Mouse (Mus musculus): ENCODE measurements around the gene Obsl1. TPM values are rescaled to one million over a fixed set of nuclear protein-coding genes. Genes with fewer than 3 reads are reported as not detected.
A peak's percentile ranks its signal among the peaks of the same experiment; 100 is the strongest.

Gene Obsl1
- polyA plus RNA-seq, 1 experiment from 2014 or later, result 62.3 TPM

DNA sequence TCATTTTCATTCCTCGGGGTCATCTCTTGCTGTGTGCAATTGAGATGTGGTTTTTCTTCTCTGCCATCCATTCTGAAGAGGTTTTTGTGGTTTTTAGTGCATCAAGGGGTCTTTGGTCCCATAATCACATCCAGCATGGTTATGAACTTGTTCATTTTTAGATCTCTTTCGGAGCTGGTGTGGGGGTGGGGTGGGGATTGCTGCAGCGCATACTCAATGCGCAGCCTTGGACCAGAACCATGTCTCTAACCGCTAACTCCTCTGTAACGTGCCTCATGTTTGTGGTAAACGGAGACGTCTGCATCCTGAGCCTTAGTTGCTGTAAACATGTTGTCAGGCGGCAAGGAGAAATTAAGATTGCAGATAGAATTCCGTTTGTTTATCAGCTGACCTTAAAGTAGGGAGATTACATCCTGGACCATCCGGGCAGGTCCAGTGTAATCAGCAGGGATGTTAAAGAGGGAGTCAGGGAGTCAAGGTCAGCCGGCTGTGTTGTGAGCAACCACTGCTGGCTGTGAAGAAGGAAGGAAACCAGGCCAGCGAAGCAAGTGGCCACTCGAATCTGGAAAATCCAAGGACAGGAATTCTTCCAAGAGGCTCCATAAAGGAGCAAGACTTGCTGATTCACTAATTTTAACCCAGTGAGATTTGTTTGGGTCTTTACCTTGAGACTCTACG lies 10.6 kb upstream of the Obsl1 start:
- Histone ChIP-seq H3K9ac (no peak overlapping the region), H3K4me3 (no peak overlapping the region), H3K36me3 (no peaks in the 10 kb centered on the region), H3K9me3 (no peaks in the 10 kb centered on the region), H3K27me3 (no peaks in the 10 kb centered on the region), H3K4me1 (peaks cover 33% of the 10 kb centered on the region), H3K27ac (peak overlapping the region; percentile 55), H3K4me2 (no peak overlapping the region)
- ATAC-seq (ENCODE audit: insufficient number of reproducible peaks, insufficient read depth, low FRiP score, low TSS enrichment, low read depth), result no peak
- WGBS, result 52% methylated on average over 15 of the region's 15 CpGs

DNA sequence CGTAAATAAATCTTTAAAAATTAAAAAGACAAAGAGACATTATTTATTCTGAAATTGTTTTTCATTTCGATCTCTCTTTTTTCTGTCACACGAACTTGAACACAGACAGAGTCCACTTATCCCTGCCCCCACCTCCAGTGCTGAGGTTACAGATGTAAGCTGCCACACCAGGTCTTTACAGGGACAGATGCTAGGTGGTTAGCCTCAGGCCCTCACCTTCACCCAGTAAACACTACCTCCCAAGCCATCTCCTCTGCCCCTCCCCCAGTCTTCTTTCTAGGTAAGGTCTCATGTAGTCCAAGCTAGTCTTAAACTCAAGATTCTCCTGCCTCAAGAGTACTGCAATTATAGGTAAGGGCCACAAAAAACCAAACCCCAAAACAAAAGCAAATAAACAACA lies 6.3 kb upstream of the Obsl1 start:
- H3K9me3 ChIP-seq, result no peaks in the 10 kb centered on the region
- ATAC-seq (ENCODE audit: insufficient number of reproducible peaks, insufficient read depth, low FRiP score, low TSS enrichment, low read depth), result no peak
- no peak overlapping the region for H3K4me3 ChIP-seq
- no peaks in the 10 kb centered on the region for H3K36me3 ChIP-seq
- H3K27ac ChIP-seq, result no peak overlapping the region
- peaks cover 23% of the 10 kb centered on the region for H3K4me1 ChIP-seq
- no peaks in the 10 kb centered on the region for H3K27me3 ChIP-seq
- no peak overlapping the region for H3K9ac ChIP-seq
- H3K4me2 ChIP-seq, result no peak overlapping the region
- 89% methylated on average over 3 of the region's 3 CpGs for WGBS

DNA sequence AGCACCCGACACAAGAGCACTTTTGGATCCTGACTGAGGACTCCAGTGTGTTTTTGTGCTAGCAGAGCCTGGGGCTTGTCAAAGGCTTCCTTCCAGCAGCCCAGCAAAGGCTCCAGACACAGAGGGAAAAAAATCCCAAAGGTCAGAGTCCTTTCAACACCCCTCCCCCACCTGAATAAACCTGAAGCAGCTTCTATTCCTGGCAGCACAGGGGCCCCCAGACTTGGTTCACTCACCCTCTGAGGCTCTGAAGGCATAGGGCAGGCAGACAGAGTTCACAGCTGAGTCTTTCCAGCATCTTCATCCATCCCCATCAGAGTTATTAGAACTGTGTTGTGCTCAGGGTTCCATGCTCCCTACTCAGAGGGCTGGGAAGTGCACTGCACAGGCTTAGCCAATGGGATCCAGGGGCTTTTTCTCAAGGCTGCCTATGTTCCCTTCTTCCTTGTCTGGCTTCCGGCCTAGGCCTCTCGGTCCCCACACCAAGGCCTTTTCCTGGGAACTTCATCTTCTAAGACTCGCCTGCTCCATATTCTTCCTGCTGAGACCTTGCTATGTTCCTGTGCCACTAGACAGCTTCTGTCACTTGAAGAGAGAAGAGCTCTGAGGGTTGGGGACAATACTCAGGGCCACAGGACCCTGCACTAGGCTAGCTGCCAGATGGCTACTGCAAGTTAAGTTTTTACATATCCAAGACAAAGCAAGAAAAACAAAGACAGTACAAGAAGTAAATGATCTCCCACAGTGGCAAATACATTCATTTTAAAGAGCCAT lies 5.4 kb upstream of the Obsl1 start:
- 59% methylated on average over 4 of the region's 4 CpGs for WGBS
- no peak for ATAC-seq (ENCODE audit: insufficient number of reproducible peaks, insufficient read depth, low FRiP score, low TSS enrichment, low read depth)
- no peaks in the 10 kb centered on the region for H3K27me3 ChIP-seq
- no peaks in the 10 kb centered on the region for H3K36me3 ChIP-seq
- H3K9me3 ChIP-seq, result no peaks in the 10 kb centered on the region
- no peak overlapping the region for H3K27ac ChIP-seq
- no peak overlapping the region for H3K4me3 ChIP-seq
- H3K9ac ChIP-seq, result 0 out of 2 replicates have a peak overlapping the region, but pooled peaks have one; percentile 16
- H3K4me2 ChIP-seq, result no peak overlapping the region
- peaks cover 25% of the 10 kb centered on the region for H3K4me1 ChIP-seq

GRCm38 (mm10) chr1:75510154-75510553 lies 3.9 kb upstream of the Obsl1 start:
- Histone ChIP-seq H3K4me3 (no peak overlapping the region), H3K4me2 (no peak overlapping the region), H3K9me3 (no peaks in the 10 kb centered on the region), H3K27me3 (no peaks in the 10 kb centered on the region), H3K9ac (no peak overlapping the region), H3K4me1 (peaks cover 24% of the 10 kb centered on the region), H3K36me3 (no peaks in the 10 kb centered on the region), H3K27ac (no peak overlapping the region)
- no peak for ATAC-seq (ENCODE audit: insufficient number of reproducible peaks, insufficient read depth, low FRiP score, low TSS enrichment, low read depth)
- 76% methylated on average over 5 of the region's 5 CpGs for WGBS

- WGBS, result 57% methylated on average over 20 of the region's 20 CpGs
- H3K9ac ChIP-seq, result no peak overlapping the region
- H3K27me3 ChIP-seq, result no peaks in the 10 kb centered on the region
- H3K36me3 ChIP-seq, result no peaks in the 10 kb centered on the region
- no peak overlapping the region for H3K27ac ChIP-seq
- ATAC-seq (ENCODE audit: insufficient number of reproducible peaks, insufficient read depth, low FRiP score, low TSS enrichment, low read depth), result no peak
- no peak overlapping the region for H3K4me2 ChIP-seq
- no peaks in the 10 kb centered on the region for H3K9me3 ChIP-seq
- peaks cover 30% of the 10 kb centered on the region for H3K4me1 ChIP-seq
- H3K4me3 ChIP-seq, result no peak overlapping the region
These were observed 3.3 kb upstream of the Obsl1 start for GRCm38 (mm10) chr1:75509586-75509985.

DNA sequence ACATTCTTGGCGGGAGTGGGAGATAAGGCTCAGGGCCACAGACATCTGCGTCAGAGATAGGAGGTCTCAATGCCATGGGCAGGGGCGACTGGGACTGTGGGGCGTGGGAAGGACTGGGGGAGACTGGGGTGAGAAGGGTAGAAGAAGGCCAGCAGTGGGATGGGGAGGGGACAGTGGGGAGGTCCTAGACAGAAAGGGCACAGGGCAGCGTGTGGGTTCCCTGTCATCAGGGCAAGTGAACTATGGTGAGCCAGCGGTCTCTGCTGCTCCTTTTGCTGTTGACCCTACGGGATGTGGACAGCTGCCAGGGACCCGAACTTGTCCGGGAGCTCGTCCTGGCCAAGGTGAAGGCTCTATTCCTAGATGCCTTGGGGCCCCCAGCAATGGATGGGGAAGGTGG lies 754 bp upstream of the Obsl1 start, which contains the start of gene Inha:
TSS of gene Inha (plus strand) at position 72 of the 400 bp plus-strand sequence.
- no peaks in the 10 kb centered on the region for H3K9me3 ChIP-seq
- peaks cover 18% of the 10 kb centered on the region for H3K36me3 ChIP-seq
- peak within 1 kb of the TSS; percentile 98 for H3K9ac ChIP-seq
- 82% methylated on average over 10 of the region's 10 CpGs for WGBS
- peaks cover 44% of the 10 kb centered on the region for H3K4me1 ChIP-seq
- H3K4me2 ChIP-seq, result peak within 1 kb of the TSS; percentile 95
- H3K4me3 ChIP-seq, result peak within 1 kb of the TSS; percentile 89
- no peaks in the 10 kb centered on the region for H3K27me3 ChIP-seq
- no peak for ATAC-seq (ENCODE audit: insufficient number of reproducible peaks, insufficient read depth, low FRiP score, low TSS enrichment, low read depth)
- peak within 1 kb of the TSS; percentile 97 for H3K27ac ChIP-seq

DNA sequence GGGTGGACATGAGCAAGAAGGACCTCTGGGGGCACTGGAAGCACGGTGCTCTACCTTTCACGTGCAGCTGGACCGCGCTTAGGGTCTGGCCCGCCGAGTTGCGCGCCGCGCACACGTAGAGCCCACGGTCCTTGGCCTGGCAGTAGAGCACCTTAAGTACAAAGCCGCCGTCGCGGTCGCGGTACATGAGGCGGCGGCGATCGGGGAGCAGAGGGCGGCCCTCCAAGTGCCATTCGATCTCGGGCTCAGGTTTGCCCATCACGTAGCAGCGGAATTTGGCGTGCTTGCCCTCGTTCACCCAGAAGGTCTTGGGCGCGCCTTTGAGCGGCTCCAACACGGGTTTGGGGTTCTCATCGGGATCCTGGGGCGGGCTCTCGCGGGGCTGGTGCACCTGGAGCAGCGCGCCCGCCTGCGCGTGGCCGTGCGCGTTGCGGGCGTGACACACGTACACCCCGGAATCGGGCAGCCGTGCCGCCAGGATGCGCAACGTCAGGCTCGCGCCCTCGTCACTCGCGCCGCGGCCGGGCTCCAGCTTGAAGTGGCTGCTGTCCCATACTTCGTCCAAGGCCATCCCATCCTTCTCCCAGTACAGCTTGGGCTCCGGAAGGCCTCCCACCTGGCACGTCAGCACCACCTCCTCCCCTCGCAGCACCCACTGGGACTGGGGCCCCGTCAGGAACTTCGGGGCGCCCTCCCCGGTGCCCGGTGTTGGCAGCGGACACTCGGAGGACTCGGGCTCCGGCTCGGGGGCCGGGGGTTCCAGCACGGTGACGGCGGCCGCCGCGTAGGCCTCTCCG lies 895 bp downstream of the Obsl1 start:
- peak overlapping the region; percentile 89 for H3K4me3 ChIP-seq
- H3K9me3 ChIP-seq, result no peaks in the 10 kb centered on the region
- peak overlapping the region; percentile 95 for H3K4me2 ChIP-seq
- under 1% methylated on average over 84 of the region's 84 CpGs for WGBS
- peaks cover 34% of the 10 kb centered on the region for H3K36me3 ChIP-seq
- H3K27ac ChIP-seq, result peak overlapping the region; percentile 97
- no peaks in the 10 kb centered on the region for H3K27me3 ChIP-seq
- peak overlapping the region; percentile 98 for H3K9ac ChIP-seq
- peak; percentile 34; the same call in 1 of the 2 replicates for ATAC-seq (ENCODE audit: insufficient number of reproducible peaks, insufficient read depth, low FRiP score, low TSS enrichment, low read depth)
- peaks cover 39% of the 10 kb centered on the region for H3K4me1 ChIP-seq

GRCm38 (mm10) chr1:75504256-75505045 lies 1.8 kb downstream of the Obsl1 start:
- H3K4me2 ChIP-seq, result peak overlapping the region; percentile 95
- H3K9ac ChIP-seq, result peak overlapping the region; percentile 98
- peak overlapping the region; percentile 97; the same call in 1 of the 2 replicates for H3K27ac ChIP-seq
- WGBS, result 46% methylated on average over 9 of the region's 9 CpGs
- ATAC-seq (ENCODE audit: insufficient number of reproducible peaks, insufficient read depth, low FRiP score, low TSS enrichment, low read depth), result no peak
- no peaks in the 10 kb centered on the region for H3K27me3 ChIP-seq
- H3K4me3 ChIP-seq, result peak overlapping the region; percentile 89
- peaks cover 44% of the 10 kb centered on the region for H3K36me3 ChIP-seq
- peaks cover 35% of the 10 kb centered on the region for H3K4me1 ChIP-seq
- no peaks in the 10 kb centered on the region for H3K9me3 ChIP-seq

GRCm38 (mm10) chr1:75503651-75503980 lies 2.6 kb downstream of the Obsl1 start:
- WGBS, result 71% methylated on average over 23 of the region's 23 CpGs
- Histone ChIP-seq H3K9me3 (no peaks in the 10 kb centered on the region), H3K9ac (peak overlapping the region; percentile 36; the same call in 1 of the 2 replicates), H3K36me3 (peaks cover 52% of the 10 kb centered on the region), H3K4me1 (peaks cover 31% of the 10 kb centered on the region), H3K4me3 (no peak overlapping the region; the same call in 1 of the 2 replicates), H3K27me3 (no peaks in the 10 kb centered on the region), H3K27ac (no peak overlapping the region), H3K4me2 (peak overlapping the region; percentile 95)
- no peak for ATAC-seq (ENCODE audit: insufficient number of reproducible peaks, insufficient read depth, low FRiP score, low TSS enrichment, low read depth)

DNA sequence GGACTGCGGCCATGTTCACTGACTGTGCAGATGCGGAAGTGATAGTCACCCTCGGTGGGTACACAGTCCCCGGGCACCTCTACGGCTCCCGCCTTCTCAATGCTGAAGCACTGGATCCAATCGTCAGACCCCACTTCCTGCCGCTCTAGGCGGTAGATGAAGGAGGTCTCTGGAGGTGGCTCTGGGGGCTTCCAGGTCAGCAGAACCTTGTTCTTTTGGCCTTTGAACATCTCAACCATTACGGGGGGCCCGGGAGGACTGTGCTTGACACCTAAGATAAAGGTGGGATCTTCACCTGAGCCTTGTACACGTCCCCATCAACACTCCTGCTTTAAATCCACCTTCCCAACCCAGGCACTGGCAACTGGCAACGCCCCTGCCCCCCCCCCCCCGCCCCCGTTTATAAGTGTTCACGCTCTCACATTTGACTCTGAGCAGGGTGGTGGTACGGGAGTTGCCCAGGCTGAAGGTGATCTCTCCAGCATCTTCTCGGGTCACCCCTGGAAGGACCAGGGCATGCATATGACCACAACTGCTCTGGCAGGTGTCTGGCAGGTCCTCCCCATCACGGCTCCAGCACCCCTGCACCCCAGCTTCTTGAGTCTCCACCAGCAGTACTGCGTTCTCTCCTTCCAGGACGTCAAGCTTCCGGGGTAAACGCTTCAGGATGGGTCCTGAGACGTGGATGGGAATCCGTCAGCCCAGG lies 3.2 kb downstream of the Obsl1 start:
- no peak overlapping the region for H3K27ac ChIP-seq
- no peak overlapping the region for H3K4me2 ChIP-seq
- peaks cover 57% of the 10 kb centered on the region for H3K36me3 ChIP-seq

More for the DNA sequence above, 3.2 kb downstream of the Obsl1 start:
- no peak for ATAC-seq (ENCODE audit: insufficient number of reproducible peaks, insufficient read depth, low FRiP score, low TSS enrichment, low read depth)
- no peaks in the 10 kb centered on the region for H3K27me3 ChIP-seq
- H3K4me3 ChIP-seq, result no peak overlapping the region
- 87% methylated on average over 25 of the region's 25 CpGs for WGBS
- 0 out of 2 replicates have a peak overlapping the region, but pooled peaks have one; percentile 36 for H3K9ac ChIP-seq
- no peaks in the 10 kb centered on the region for H3K9me3 ChIP-seq
- peaks cover 31% of the 10 kb centered on the region for H3K4me1 ChIP-seq
